Mouse (Mus musculus): ENCODE results near the gene Id2. TPM values are rescaled to one million over a fixed set of nuclear protein-coding genes. Genes with fewer than 3 reads are reported as not detected.

Gene Id2
- total RNA-seq, 1 experiment: 14.5 TPM

DNA sequence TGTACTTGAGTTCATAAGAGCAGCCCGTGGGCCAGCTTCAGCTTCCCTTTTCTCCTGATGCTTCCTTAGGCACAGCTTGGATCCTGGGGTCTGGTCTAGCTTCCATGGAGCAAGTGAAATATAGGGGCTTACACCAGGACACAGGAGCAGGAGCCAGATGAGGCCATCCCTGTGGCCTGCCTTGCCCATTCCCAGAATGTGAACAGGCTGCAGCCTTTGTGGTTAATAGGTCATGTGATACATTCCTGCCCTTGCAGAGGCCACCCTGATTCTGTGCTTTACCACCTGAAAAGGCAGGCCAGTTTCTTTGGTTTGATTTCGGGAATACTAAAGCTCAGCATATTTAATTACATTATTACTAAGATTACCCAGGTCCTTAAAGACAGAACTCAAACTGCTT lies 52.9 kb downstream of the Id2 start:
- H3K4me1 ChIP-seq (ENCODE audit: control insufficient read depth in 2 of 2, insufficient read depth in 2 of 2, low read length in 2 of 2, poor library complexity in 1 of 2): no peaks in the 10 kb centered on the region
- DNase-seq (ENCODE audit: low read depth, low spot score): no peak
- TF ChIP-seq MAFK (IDR thresholded peaks at IDR 0.05; ENCODE audit: insufficient read depth, low read depth, low read length): no peak
- no peak for TF ChIP-seq ZNF384 (IDR thresholded peaks at IDR 0.05; ENCODE audit: low read depth, low read length)
- TF ChIP-seq HCFC1 (IDR thresholded peaks at IDR 0.05; ENCODE audit: borderline replicate concordance, insufficient read depth, low read length): no peak
- no peak for TF ChIP-seq ZC3H11A (IDR thresholded peaks at IDR 0.05; ENCODE audit: borderline replicate concordance, low read depth, low read length)
- TF ChIP-seq CHD2 (IDR thresholded peaks at IDR 0.05; ENCODE audit: low read depth, low read length): no peak
- H3K9me3 ChIP-seq (ENCODE audit: control insufficient read depth, insufficient read depth, low read depth, low read length): no peaks in the 10 kb centered on the region
- in situ Hi-C loops (cut with MboI; ENCODE audit: low sequenced_read_pairs in 2 of 2, unreplicated experiment in 2 of 2): no loop called here
- H3K9ac ChIP-seq (ENCODE audit: insufficient read depth, low read depth, low read length, poor library complexity, severe bottlenecking): no peak overlapping the region
- no peak overlapping the region for H3K27ac ChIP-seq (ENCODE audit: insufficient read depth, low read depth, low read length, poor library complexity, severe bottlenecking)
- H3K36me3 ChIP-seq (ENCODE audit: control insufficient read depth, insufficient read depth, low read length, poor library complexity, severe bottlenecking): no peaks in the 10 kb centered on the region
- no peak overlapping the region for H3K4me3 ChIP-seq (ENCODE audit: insufficient read depth in 1 of 2, low read depth in 1 of 2, low read length in 2 of 2, poor library complexity in 1 of 2, severe bottlenecking in 1 of 2)

Other genes starting within 250 kb of the Id2 start
- 26.1 and 38.0 TPM in 2 replicates for gene Kidins220, start 122.2 kb downstream of the Id2 start, total RNA-seq (2012; rRNA removed)